Comparison of ENCODE assay signal across 25 mouse cellular contexts in genomic region chr8:18208658-18209057, GRCm38 (mm10).
"Had no signal": no experiment of that assay in that cellular context is flagged by ENCODE, and none has a peak within 500 bp of the region (broad histone marks: within the 10 kb centered on the region; RNA-seq: fewer than 3 reads in every experiment).

No protein-coding gene starts in this region.

- ATAC-seq: forebrain, embryonic 16.5 days; inflammation-experienced regulatory T-cells, adult 6 months; intestine, embryonic 15.5 days had no signal

- H3K27ac ChIP-seq: gastrocnemius, adult 2 months; heart, embryonic 10.5 days; hindbrain, embryonic 10.5 days; intestine, embryonic 15.5 days; kidney, embryonic 15.5 days; kidney, postnatal 0 days; layer of hippocampus, adult 2 months; left cerebral cortex, adult 2 months; limb, embryonic 10.5 days; limb, embryonic 12.5 days had no signal

- DNase-seq: gastrocnemius, adult 2 months; gastrocnemius, postnatal 10 days; gastrocnemius, postnatal 25 days; heart, adult 18-20 months; heart, postnatal 10 days; heart, postnatal 4 days; kidney, adult 11 months; kidney, adult 2 months; kidney, adult 9 months; kidney, postnatal 14 days; kidney, postnatal 4 days; liver had no signal

- H3K4me3 ChIP-seq: gastrocnemius, adult 2 months; heart, embryonic 10.5 days; heart, embryonic 12.5 days; hindbrain, embryonic 10.5 days; intestine, embryonic 15.5 days; kidney, embryonic 15.5 days; layer of hippocampus, adult 2 months; left cerebral cortex, adult 2 months; limb, embryonic 10.5 days; limb, embryonic 12.5 days had no signal

- H3K4me1 ChIP-seq: heart, embryonic 10.5 days; heart, embryonic 12.5 days; hindbrain, embryonic 10.5 days; intestine, embryonic 15.5 days; kidney, embryonic 15.5 days; limb, embryonic 10.5 days; limb, embryonic 12.5 days had no signal

- H3K4me2 ChIP-seq: heart, embryonic 12.5 days; intestine, embryonic 15.5 days; kidney, embryonic 15.5 days; limb, embryonic 12.5 days; liver, embryonic 11.5 days had no signal

- H3K9ac ChIP-seq: heart, embryonic 12.5 days; intestine, embryonic 15.5 days; kidney, embryonic 15.5 days; limb, embryonic 12.5 days had no signal

- H3K9me3 ChIP-seq: heart, embryonic 10.5 days; heart, embryonic 12.5 days; hindbrain, embryonic 10.5 days; intestine, embryonic 15.5 days; kidney, embryonic 15.5 days; limb, embryonic 10.5 days; limb, embryonic 12.5 days had no signal

- H3K36me3 ChIP-seq: heart, embryonic 10.5 days; heart, embryonic 12.5 days; hindbrain, embryonic 10.5 days; intestine, embryonic 15.5 days; kidney, embryonic 15.5 days; limb, embryonic 10.5 days; limb, embryonic 12.5 days had no signal

- H3K27me3 ChIP-seq: heart, embryonic 12.5 days; intestine, embryonic 15.5 days; kidney, embryonic 15.5 days; limb, embryonic 12.5 days had no signal
